Mouse (Mus musculus) neural tube, embryonic 13.5 days (tissue): ENCODE measurements around the gene Pnma5. TPM values are rescaled to one million over a fixed set of nuclear protein-coding genes. Genes with fewer than 3 reads are reported as not detected.
"Not testable (repeated sequence)": the region's sequence is repeated elsewhere in the genome, so short reads cannot be mapped to it uniquely, and the experiment has no call there.

ENCODE experiments used
- ATAC-seq: fragments of 200-750 bp; cut with Nextera tagmentation; 2 replicates; pipeline ENCODE4 v1.8.0; 2017; ENCODE audit warnings: low read depth, mild to moderate bottlenecking, moderate TSS enrichment, moderate library complexity
- H3K27ac ChIP-seq: fragments of 300-500 bp; sonication (generic); replicated peaks from 2 replicates; pipeline ENCODE4 v1.5.1; 2015; ENCODE audit warnings: moderate library complexity, mild to moderate bottlenecking, inconsistent platforms
- H3K27me3 ChIP-seq: fragments of 300-500 bp; sonication (generic); 2 replicates; pipeline ENCODE4 v1.6.1; 2015; ENCODE audit warnings: mild to moderate bottlenecking, inconsistent platforms
- H3K36me3 ChIP-seq: fragments of 300-500 bp; sonication (generic); 2 replicates; pipeline ENCODE4 v1.6.1; 2015; ENCODE audit warnings: mild to moderate bottlenecking, inconsistent platforms
- H3K4me1 ChIP-seq: fragments of 300-500 bp; sonication (generic); replicated peaks from 2 replicates; pipeline ENCODE4 v1.6.1; 2015; ENCODE audit warnings: inconsistent platforms
- H3K4me2 ChIP-seq: fragments of 300-500 bp; sonication (generic); 2 replicates; pipeline ENCODE4 v1.6.1; 2015; ENCODE audit warnings: inconsistent platforms, mild to moderate bottlenecking, moderate library complexity
- H3K4me3 ChIP-seq: fragments of 300-500 bp; sonication (generic); 2 replicates; pipeline ENCODE4 v1.5.1; 2015; ENCODE audit warnings: mild to moderate bottlenecking, inconsistent platforms
- H3K9ac ChIP-seq: fragments of 300-500 bp; sonication (generic); 2 replicates; pipeline ENCODE4 v1.6.1; 2015; ENCODE audit warnings: moderate library complexity, mild to moderate bottlenecking, inconsistent platforms
- H3K9me3 ChIP-seq: fragments of 300-500 bp; sonication (generic); 2 replicates; pipeline ENCODE4 v1.6.1; 2016; ENCODE audit warnings: inconsistent platforms
- WGBS: fragments of 180-500 bp; shearing (Covaris S2); methylation state at CpG from one replicate; pipeline ENCODE4 v1.1.7; 2015; 5-methylcytosine and 5-hydroxymethylcytosine counted together
- polyA plus RNA-seq: library from polyadenylated mRNA; unstranded; fragments of >200 nt; fragmentation: Nextera tagmentation; extraction: Ambion mirVana; gene quantifications from 2 replicates; pipeline ENCODE4 v1.2.1, GENCODE M21; 2015

Pnma5 gene
- polyA plus RNA-seq = not detected in 2 replicates

GRCm38 (mm10) chrX:73037003-73037402 is at the start of gene Pnma5:
Gene Pnma5, minus strand, starts transcription at chrX:73037103.
- no peak within 1 kb of the TSS for H3K4me3 ChIP-seq
- WGBS = 86% methylated on average over 1 of the region's 1 CpGs

GRCm38 (mm10) chrX:73082267-73083055 is 45.6 kb upstream of the Pnma5 start, which contains the start of gene Xlr4a:
Gene Xlr4a, minus strand, starts transcription at chrX:73082478.
- H3K4me2 ChIP-seq, H3K4me1 ChIP-seq, H3K9ac ChIP-seq, H3K27me3 ChIP-seq, H3K4me3 ChIP-seq, H3K27ac ChIP-seq, H3K36me3 ChIP-seq, H3K9me3 ChIP-seq, ATAC-seq: not testable (repeated sequence)
- 82% methylated on average over 19 of the region's 19 CpGs for WGBS

More at GRCm38 (mm10) chrX:73037003-73037402, at the start of gene Pnma5:
- no peak for ATAC-seq
- H3K27ac ChIP-seq = no peak within 1 kb of the TSS
- H3K4me1 ChIP-seq = no peaks in the 10 kb centered on the region
- no peaks in the 10 kb centered on the region for H3K27me3 ChIP-seq
- H3K36me3 ChIP-seq = no peaks in the 10 kb centered on the region
- no peak within 1 kb of the TSS for H3K4me2 ChIP-seq
- no peak within 1 kb of the TSS for H3K9ac ChIP-seq
- H3K9me3 ChIP-seq = no peaks in the 10 kb centered on the region

- H3K4me1 ChIP-seq = peaks cover 11% of the 10 kb centered on the region
- WGBS = 57% methylated on average over 2 of the region's 5 CpGs
- not testable (repeated sequence) for H3K4me3 ChIP-seq, H3K4me2 ChIP-seq, H3K36me3 ChIP-seq, H3K9me3 ChIP-seq, H3K27me3 ChIP-seq, ATAC-seq, H3K27ac ChIP-seq, H3K9ac ChIP-seq
Measured at GRCm38 (mm10) chrX:73066765-73067312, 29.9 kb upstream of the Pnma5 start.

DNA sequence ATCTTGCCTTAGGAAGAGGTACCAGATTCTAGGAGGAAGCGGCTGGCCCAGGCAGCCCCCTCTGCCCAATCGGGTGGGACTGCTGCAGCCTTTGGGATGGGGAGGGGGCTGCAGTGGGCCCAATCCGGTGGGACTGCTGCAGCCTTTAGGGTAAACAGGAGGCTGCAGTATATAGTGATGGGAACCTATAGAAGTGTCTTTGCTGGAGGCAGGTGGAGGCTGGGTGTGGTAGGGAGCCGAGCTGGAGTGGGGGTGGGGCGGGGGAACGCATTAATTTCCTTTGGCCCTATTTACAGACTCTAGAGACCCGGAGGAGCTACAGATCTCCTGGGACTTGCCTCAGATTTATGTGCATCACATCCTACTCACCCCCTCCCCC is 27.5 kb upstream of the Pnma5 start, which contains the start of gene Pnma3:
Pnma3 (plus strand) TSS at position 373 of the 379 bp plus-strand sequence.
- peak within 1 kb of the TSS; percentile 68 for H3K9ac ChIP-seq
- 21% methylated on average over 7 of the region's 7 CpGs for WGBS
- no peaks in the 10 kb centered on the region for H3K9me3 ChIP-seq
- H3K27me3 ChIP-seq = no peaks in the 10 kb centered on the region
- H3K27ac ChIP-seq = no peak within 1 kb of the TSS
- ATAC-seq = peak; percentile 49
- peaks cover 11% of the 10 kb centered on the region for H3K4me1 ChIP-seq
- peak within 1 kb of the TSS; percentile 60 for H3K4me2 ChIP-seq
- H3K4me3 ChIP-seq = peak within 1 kb of the TSS; percentile 37
- no peaks in the 10 kb centered on the region for H3K36me3 ChIP-seq

DNA sequence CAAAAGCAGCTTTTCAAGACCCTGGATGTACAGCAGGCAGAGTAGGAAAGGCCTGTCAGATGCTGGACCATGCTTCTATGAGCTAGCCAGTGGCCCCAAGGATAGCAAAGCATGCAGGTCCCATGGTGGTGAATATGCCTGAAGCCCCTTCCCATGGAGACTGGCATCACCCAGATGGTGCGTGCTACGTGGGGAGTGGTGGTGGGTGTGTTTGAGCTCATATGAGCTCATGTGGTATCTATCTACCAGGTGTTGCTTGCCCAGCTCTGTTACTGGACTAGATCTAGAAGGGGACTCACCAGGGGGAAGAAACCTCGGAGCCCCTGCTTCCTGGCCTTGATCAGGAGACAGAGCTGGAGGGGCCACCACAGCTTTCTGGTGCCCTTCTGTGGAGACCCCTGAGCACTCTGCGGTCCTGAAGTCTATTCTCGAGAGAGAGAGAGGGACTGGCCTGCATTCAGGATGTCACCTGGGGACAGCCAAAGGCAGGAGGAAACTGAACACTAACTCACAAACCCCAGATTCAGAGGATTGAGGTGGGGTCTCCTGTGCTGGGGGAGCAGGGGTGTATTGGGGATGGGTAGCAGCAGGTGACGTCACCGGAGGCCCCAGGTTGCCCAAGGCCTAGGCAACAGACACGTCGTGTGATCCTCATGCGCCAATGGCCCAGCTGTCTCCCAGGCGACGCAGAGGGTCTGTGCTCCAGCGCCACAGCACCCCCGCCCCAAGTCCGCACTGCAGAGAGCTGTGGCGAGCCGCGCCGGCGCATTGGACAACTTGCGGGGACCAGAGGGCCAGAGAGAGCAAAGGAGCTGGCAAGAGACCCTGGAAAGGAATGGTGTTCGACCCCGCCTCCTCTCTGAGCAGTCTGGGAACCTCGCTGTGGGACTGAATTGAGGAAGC is 26.9 kb upstream of the Pnma5 start:
- Histone ChIP-seq H3K36me3 (no peaks in the 10 kb centered on the region), H3K4me2 (peak overlapping the region; percentile 60), H3K27ac (no peak overlapping the region), H3K27me3 (no peaks in the 10 kb centered on the region), H3K9ac (peak overlapping the region; percentile 68), H3K4me1 (peaks cover 11% of the 10 kb centered on the region), H3K4me3 (peak overlapping the region; percentile 37), H3K9me3 (no peaks in the 10 kb centered on the region)
- ATAC-seq = peak; percentile 95
- 36% methylated on average over 24 of the region's 24 CpGs for WGBS

- Histone ChIP-seq H3K4me1 (peaks cover 11% of the 10 kb centered on the region), H3K4me2 (no peak overlapping the region), H3K27me3 (no peaks in the 10 kb centered on the region), H3K9ac (no peak overlapping the region), H3K27ac (no peak overlapping the region), H3K9me3 (no peaks in the 10 kb centered on the region), H3K36me3 (no peaks in the 10 kb centered on the region), H3K4me3 (no peak overlapping the region)
- ATAC-seq = no peak
- WGBS = 44% methylated on average over 5 of the region's 5 CpGs
Measured at GRCm38 (mm10) chrX:73062323-73062722, 25.4 kb upstream of the Pnma5 start.

GRCm38 (mm10) chrX:73061528-73061927 is 24.6 kb upstream of the Pnma5 start:
- Histone ChIP-seq H3K27me3 (no peaks in the 10 kb centered on the region), H3K4me1 (peaks cover 11% of the 10 kb centered on the region), H3K9ac (no peak overlapping the region), H3K4me2 (no peak overlapping the region), H3K27ac (no peak overlapping the region), H3K4me3 (no peak overlapping the region), H3K36me3 (no peaks in the 10 kb centered on the region), H3K9me3 (no peaks in the 10 kb centered on the region)
- 76% methylated on average over 1 of the region's 1 CpGs for WGBS
- ATAC-seq = no peak

GRCm38 (mm10) chrX:73053860-73054563 is 17.1 kb upstream of the Pnma5 start:
- H3K4me1 ChIP-seq = no peaks in the 10 kb centered on the region
- no peaks in the 10 kb centered on the region for H3K27me3 ChIP-seq
- H3K9ac ChIP-seq = no peak overlapping the region
- peak; percentile 97 for ATAC-seq
- H3K4me3 ChIP-seq = no peak overlapping the region
- peak overlapping the region; percentile 42 for H3K27ac ChIP-seq
- WGBS = 13% methylated on average over 14 of the region's 14 CpGs
- peak overlapping the region; percentile 27 for H3K4me2 ChIP-seq
- H3K36me3 ChIP-seq = no peaks in the 10 kb centered on the region
- H3K9me3 ChIP-seq = no peaks in the 10 kb centered on the region

DNA sequence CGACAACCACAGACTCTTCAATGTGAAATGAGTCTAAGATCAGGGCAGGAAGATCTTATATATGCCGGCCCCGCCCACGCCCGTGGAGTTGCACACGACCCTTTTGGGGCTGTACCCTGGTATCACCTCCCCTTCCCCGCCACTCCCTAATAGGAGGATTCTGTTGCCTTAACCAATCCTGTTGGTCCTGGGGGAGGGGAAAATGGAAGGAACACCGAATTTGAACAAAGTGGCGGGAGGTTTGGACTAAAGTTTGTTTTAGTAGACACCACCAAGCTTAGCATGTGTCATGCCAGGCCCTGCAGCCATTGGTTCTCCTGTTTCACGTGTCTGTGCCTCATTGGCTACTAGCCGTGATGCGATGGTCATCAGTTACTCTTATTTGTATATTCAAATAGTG is 2.8 kb upstream of the Pnma5 start:
- Histone ChIP-seq H3K36me3 (no peaks in the 10 kb centered on the region), H3K4me2 (no peak overlapping the region), H3K27ac (no peak overlapping the region), H3K9me3 (no peaks in the 10 kb centered on the region), H3K9ac (no peak overlapping the region), H3K4me3 (no peak overlapping the region), H3K27me3 (no peaks in the 10 kb centered on the region), H3K4me1 (no peaks in the 10 kb centered on the region)
- 76% methylated on average over 12 of the region's 12 CpGs for WGBS
- no peak for ATAC-seq

GRCm38 (mm10) chrX:73038831-73039230 is 1.9 kb upstream of the Pnma5 start:
- Histone ChIP-seq H3K9me3 (no peaks in the 10 kb centered on the region), H3K4me3 (no peak overlapping the region), H3K9ac (no peak overlapping the region), H3K27ac (no peak overlapping the region), H3K4me1 (no peaks in the 10 kb centered on the region), H3K4me2 (no peak overlapping the region), H3K36me3 (no peaks in the 10 kb centered on the region), H3K27me3 (no peaks in the 10 kb centered on the region)
- ATAC-seq = no peak
- WGBS = 82% methylated on average over 8 of the region's 8 CpGs

- Histone ChIP-seq H3K9ac (no peak overlapping the region), H3K4me3 (no peak overlapping the region), H3K9me3 (no peaks in the 10 kb centered on the region), H3K4me2 (no peak overlapping the region), H3K36me3 (no peaks in the 10 kb centered on the region), H3K27ac (no peak overlapping the region), H3K27me3 (no peaks in the 10 kb centered on the region), H3K4me1 (no peaks in the 10 kb centered on the region)
- 39% methylated on average over 4 of the region's 4 CpGs for WGBS
- no peak for ATAC-seq
Measured at GRCm38 (mm10) chrX:73012846-73013245, 24.1 kb downstream of the Pnma5 start.
